Mouse (Mus musculus): ENCODE measurements around the gene Mylk3. TPM values are rescaled to one million over a fixed set of nuclear protein-coding genes. Genes with fewer than 3 reads are reported as not detected.

The Mylk3 gene
- total RNA-seq, 2 experiments from 2014 or later = 58.7 to 159 TPM

DNA sequence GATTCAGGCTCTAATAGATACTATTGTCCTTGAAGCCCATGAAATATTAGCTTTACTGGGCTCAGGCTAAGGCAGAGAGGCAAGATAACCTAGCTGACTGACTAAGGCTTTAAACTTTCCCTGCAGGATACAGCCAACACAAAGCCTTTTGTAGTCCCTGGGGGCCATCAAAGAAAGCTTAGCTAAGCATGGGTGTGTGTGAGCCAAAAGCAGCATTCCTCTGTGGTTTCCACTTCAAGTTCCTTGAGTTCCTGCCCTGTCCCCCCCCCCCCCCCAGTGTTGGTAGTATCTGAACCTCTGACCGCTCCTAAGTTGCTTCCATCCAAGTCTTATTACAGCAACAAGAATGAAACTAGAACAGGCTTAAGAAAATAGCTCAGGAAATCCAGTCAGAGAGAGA lies 56.6 kb downstream of the Mylk3 start:
- no peak for ATAC-seq (replicated peaks; ENCODE audit: low FRiP score, poor library complexity, severe bottlenecking)

- ATAC-seq (replicated peaks; ENCODE audit: low FRiP score, poor library complexity, severe bottlenecking) = no peak
Observed at GRCm38 (mm10) chr8:85327036-85327435, 59.1 kb downstream of the Mylk3 start.

DNA sequence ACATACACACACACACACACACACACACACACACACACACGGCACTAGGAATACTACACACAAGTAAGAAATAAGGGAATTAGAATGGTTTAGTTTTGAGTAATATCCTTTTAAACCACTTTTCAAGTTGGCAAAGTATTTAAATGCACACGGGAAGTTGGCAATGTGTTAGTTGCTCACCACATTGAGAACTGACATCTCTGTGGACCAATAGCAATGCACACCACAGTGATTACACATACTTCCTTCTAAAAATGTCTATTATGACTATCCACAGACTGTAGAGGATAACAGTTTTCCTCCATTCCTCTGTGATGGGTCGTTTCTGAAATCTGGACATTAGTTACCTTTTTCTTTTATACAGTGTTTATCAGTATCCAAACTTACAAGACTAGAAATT lies 63.1 kb downstream of the Mylk3 start:
- ATAC-seq (replicated peaks; ENCODE audit: low FRiP score, poor library complexity, severe bottlenecking) = no peak

GRCm38 (mm10) chr8:85321981-85322380 lies 64.2 kb downstream of the Mylk3 start:
- no peak for ATAC-seq (replicated peaks; ENCODE audit: low FRiP score, poor library complexity, severe bottlenecking)

- ATAC-seq (replicated peaks; ENCODE audit: low FRiP score, poor library complexity, severe bottlenecking) = peak; percentile 98
Observed at GRCm38 (mm10) chr8:85318534-85318933, 67.6 kb downstream of the Mylk3 start.

DNA sequence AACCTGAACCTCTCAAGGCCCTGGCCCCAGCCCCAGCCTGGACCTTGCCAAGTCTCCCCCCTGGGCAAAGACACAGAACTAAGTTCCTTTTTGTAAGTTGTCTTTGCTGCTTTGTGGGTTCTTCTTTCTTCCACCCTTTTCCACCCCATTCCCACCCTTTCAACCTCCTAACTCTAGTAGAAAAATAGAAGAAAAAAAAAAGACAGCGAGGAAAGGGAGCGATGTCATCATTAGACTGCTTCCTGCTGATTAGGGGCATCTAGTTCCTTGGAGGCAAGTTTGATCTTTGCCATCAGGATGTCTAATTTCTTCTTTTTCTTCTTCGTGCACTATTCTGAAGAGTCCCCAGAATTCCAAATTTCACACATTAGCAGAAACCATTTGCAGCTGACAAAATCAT lies 73.1 kb downstream of the Mylk3 start:
- ATAC-seq (replicated peaks; ENCODE audit: low FRiP score, poor library complexity, severe bottlenecking) = no peak

DNA sequence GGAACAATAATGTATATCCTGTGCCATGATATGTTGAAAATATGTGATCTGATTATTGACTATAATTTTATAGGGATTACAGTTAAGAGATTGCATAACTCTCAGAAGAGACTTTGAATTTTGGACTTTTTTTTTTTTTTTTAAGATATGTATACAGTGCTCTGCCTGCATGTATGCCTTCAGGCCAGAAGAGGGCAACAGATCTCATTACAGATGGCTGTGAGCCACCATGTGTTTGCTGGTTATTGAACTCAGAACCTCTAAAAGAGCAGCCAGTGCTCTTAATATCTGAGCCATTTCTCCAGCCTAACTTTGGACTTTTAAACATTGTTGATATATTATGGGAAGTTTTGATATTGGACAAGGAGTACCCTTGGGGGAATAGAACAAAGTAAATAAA lies 74.4 kb downstream of the Mylk3 start:
- 0 out of 2 replicates have a peak, but pooled peaks have one; percentile 54 for ATAC-seq (replicated peaks; ENCODE audit: low FRiP score, poor library complexity, severe bottlenecking)

- no peak for ATAC-seq (replicated peaks; ENCODE audit: low FRiP score, poor library complexity, severe bottlenecking)
Observed at GRCm38 (mm10) chr8:85308564-85308963, 77.6 kb downstream of the Mylk3 start.

- ATAC-seq (replicated peaks; ENCODE audit: low FRiP score, poor library complexity, severe bottlenecking) = no peak
Observed at GRCm38 (mm10) chr8:85303531-85303930, 82.6 kb downstream of the Mylk3 start.

- no peak for ATAC-seq (replicated peaks; ENCODE audit: low FRiP score, poor library complexity, severe bottlenecking)
Observed at GRCm38 (mm10) chr8:85302931-85303330, 83.2 kb downstream of the Mylk3 start.

- ATAC-seq (replicated peaks; ENCODE audit: low FRiP score, poor library complexity, severe bottlenecking) = no peak
Observed at GRCm38 (mm10) chr8:85301941-85302340, 84.2 kb downstream of the Mylk3 start.

GRCm38 (mm10) chr8:85299434-85300077 lies 86.6 kb downstream of the Mylk3 start, which contains the start of the genes Orc6 and Vps35:
Gene Orc6, plus strand, starts transcription at chr8:85299632.
Gene Vps35, minus strand, starts transcription at chr8:85299802.
- peak; percentile 93 for ATAC-seq (replicated peaks; ENCODE audit: low FRiP score, poor library complexity, severe bottlenecking)

DNA sequence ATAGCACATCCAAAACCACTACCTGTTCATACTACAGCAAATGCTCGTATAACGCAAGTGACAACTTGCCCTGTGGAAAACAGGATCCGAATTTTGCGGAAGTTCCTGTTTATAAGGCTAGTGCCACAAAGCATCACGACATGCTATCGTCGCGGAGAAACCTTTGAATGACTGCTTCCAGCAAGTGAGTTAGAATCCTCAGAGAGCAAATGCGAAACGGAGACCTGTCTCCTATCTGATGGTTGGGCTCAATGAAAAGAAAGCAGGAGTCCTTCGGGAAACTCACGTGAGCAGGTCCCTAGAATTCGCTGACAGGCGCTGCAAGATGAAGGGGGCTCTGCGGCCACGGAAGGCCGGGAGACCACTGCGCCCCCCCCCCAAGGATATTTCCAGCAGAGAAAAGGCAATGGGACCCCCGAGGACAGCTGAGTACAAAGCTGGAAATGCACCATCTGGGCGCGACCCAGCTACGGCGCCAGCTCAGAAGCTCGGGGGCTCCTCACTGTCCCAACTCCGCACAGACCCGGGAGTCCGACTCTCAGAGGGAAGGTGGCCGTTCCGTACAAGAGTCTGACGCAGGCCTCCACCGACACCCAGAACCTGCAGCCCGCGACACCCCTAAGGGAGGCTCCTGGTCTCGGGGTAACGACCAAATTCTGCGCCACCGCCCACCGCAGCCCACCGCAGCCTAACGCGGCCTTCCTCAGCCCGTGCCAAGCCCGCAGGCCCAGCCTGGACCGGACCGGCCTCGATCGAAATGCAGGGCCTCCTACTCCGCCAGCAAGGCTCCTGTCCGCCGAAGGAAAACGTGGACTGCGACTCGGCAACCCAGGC lies 87.3 kb downstream of the Mylk3 start:
- peak; percentile 25 for ATAC-seq (replicated peaks; ENCODE audit: low FRiP score, poor library complexity, severe bottlenecking)

DNA sequence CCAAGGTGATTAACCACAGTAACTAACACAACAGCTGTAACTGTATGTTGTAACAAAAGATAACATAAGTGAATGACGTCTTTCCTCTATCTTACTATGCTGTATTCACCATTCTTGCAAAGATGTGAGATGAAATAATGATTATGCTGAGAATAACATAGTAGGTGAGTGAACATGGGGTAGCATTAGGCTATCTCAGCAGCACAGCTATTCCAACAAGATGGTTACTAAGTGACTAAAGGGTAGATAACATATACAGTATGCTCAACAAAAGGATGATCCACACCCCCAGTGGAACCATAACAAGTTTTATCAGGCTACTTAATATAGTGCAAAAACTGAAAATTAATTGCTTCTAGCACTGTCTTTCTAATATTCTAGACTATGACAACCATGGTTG lies 99.3 kb downstream of the Mylk3 start:
- ATAC-seq (replicated peaks; ENCODE audit: low FRiP score, poor library complexity, severe bottlenecking) = no peak

Other genes starting within 250 kb of the Mylk3 start
- not detected in 2 replicates for gene Cks1brt, start 234.4 kb downstream of the Mylk3 start, total RNA-seq (2015; ENCODE audit: low replicate concordance)
- gene Cks1brt, start 234.4 kb downstream of the Mylk3 start, total RNA-seq (2017; ENCODE audit: low replicate concordance) = not detected in 2 replicates
- gene Olfr371, start 160.4 kb downstream of the Mylk3 start, total RNA-seq (2015; ENCODE audit: low replicate concordance) = not detected in 2 replicates
- not detected in 2 replicates for gene Olfr371, start 160.4 kb downstream of the Mylk3 start, total RNA-seq (2017; ENCODE audit: low replicate concordance)
- 132 and 186 TPM in 2 replicates for gene Orc6, start 86.7 kb downstream of the Mylk3 start, total RNA-seq (2015; ENCODE audit: low replicate concordance)
- 128 and 184 TPM in 2 replicates for gene Orc6, start 86.7 kb downstream of the Mylk3 start, total RNA-seq (2017; ENCODE audit: low replicate concordance)
- gene Vps35, start 86.5 kb downstream of the Mylk3 start, total RNA-seq (2015; ENCODE audit: low replicate concordance) = 89.0 and 125 TPM in 2 replicates
- 85.3 and 118 TPM in 2 replicates for gene Vps35, start 86.5 kb downstream of the Mylk3 start, total RNA-seq (2017; ENCODE audit: low replicate concordance)
- 10.5 and 21.8 TPM in 2 replicates for gene 4921524J17Rik, start 46.5 kb upstream of the Mylk3 start, total RNA-seq (2015; ENCODE audit: low replicate concordance)
- 5.3 and 11.7 TPM in 2 replicates for gene 4921524J17Rik, start 46.5 kb upstream of the Mylk3 start, total RNA-seq (2017; ENCODE audit: low replicate concordance)
- not detected in 2 replicates for gene Gpt2, start 106.2 kb upstream of the Mylk3 start, total RNA-seq (2015; ENCODE audit: low replicate concordance)
- gene Gpt2, start 106.2 kb upstream of the Mylk3 start, total RNA-seq (2017; ENCODE audit: low replicate concordance) = 0.64 TPM in 1 of 2 replicates, not detected in the other
- 41.1 and 62.0 TPM in 2 replicates for gene Dnaja2, start 169.0 kb upstream of the Mylk3 start, total RNA-seq (2015; ENCODE audit: low replicate concordance)
- 37.1 and 44.1 TPM in 2 replicates for gene Dnaja2, start 169.0 kb upstream of the Mylk3 start, total RNA-seq (2017; ENCODE audit: low replicate concordance)